Mouse (Mus musculus) liver, embryonic 11.5 days (tissue): ENCODE results near the gene Mark4. TPM values are rescaled to one million over a fixed set of nuclear protein-coding genes. Genes with fewer than 3 reads are reported as not detected.

ENCODE experiments used
- ATAC-seq: fragments of 200-750 bp; cut with Nextera tagmentation; replicated peaks from 2 replicates; pipeline ENCODE4 v1.8.0; 2017; ENCODE audit warnings: moderate number of reproducible peaks, mild to moderate bottlenecking, moderate TSS enrichment, moderate library complexity; ENCODE audit not compliant: low FRiP score
- DNase-seq: peaks from one replicate; pipeline ENCODE4 v3.0.0-alpha.2; 2017; ENCODE audit warnings: low spot score
- H3K27ac ChIP-seq: fragments of 300-500 bp; sonication (generic); 2 replicates; pipeline ENCODE4 v1.5.1; 2014; ENCODE audit warnings: mild to moderate bottlenecking, low read depth, low read length, control low read depth
- H3K27me3 ChIP-seq: fragments of 300-500 bp; sonication (generic); replicated peaks from 2 replicates; pipeline ENCODE4 v1.6.1; 2014; ENCODE audit warnings: low read length, mixed read lengths; ENCODE audit not compliant: control insufficient read depth, insufficient read depth
- H3K36me3 ChIP-seq: fragments of 300-500 bp; sonication (generic); 2 replicates; pipeline ENCODE4 v1.6.1; 2014; ENCODE audit warnings: mild to moderate bottlenecking, low read length, moderate library complexity, mixed read lengths; ENCODE audit not compliant: control insufficient read depth, insufficient read depth
- H3K4me1 ChIP-seq: fragments of 300-500 bp; sonication (generic); replicated peaks from 2 replicates; pipeline ENCODE4 v1.6.1; 2014; ENCODE audit warnings: low read length, mixed read lengths; ENCODE audit not compliant: control insufficient read depth, insufficient read depth
- H3K4me2 ChIP-seq: fragments of 300-500 bp; sonication (generic); 2 replicates; pipeline ENCODE4 v1.6.1; 2014; ENCODE audit warnings: mild to moderate bottlenecking, control low read depth, moderate library complexity
- H3K4me3 ChIP-seq: fragments of 300-500 bp; sonication (generic); 2 replicates; pipeline ENCODE4 v1.5.1; 2014; ENCODE audit warnings: low read depth, low read length, control low read depth
- H3K9ac ChIP-seq: fragments of 300-500 bp; sonication (generic); 2 replicates; pipeline ENCODE4 v1.6.1; 2014; ENCODE audit warnings: low read depth, low read length, control low read depth
- H3K9me3 ChIP-seq: fragments of 300-500 bp; sonication (generic); 2 replicates; pipeline ENCODE4 v1.6.1; 2016; ENCODE audit warnings: low read length, inconsistent platforms, mixed read lengths; ENCODE audit not compliant: control insufficient read depth
- WGBS: fragments of 180-500 bp; shearing (Covaris S2); extraction: QIAGEN DNeasy Blood & Tissue Kit; methylation state at CpG from one replicate; pipeline ENCODE4 v1.1.7; 2014; 5-methylcytosine and 5-hydroxymethylcytosine counted together
- polyA plus RNA-seq: library from polyadenylated mRNA; unstranded; fragments of >200 nt; fragmentation: Nextera tagmentation; extraction: Ambion mirVana; gene quantifications from 2 replicates; pipeline ENCODE4 v1.2.1, GENCODE M21; 2014

The Mark4 gene
- polyA plus RNA-seq, 1 experiment from 2014 or later, result 7.7 TPM

DNA sequence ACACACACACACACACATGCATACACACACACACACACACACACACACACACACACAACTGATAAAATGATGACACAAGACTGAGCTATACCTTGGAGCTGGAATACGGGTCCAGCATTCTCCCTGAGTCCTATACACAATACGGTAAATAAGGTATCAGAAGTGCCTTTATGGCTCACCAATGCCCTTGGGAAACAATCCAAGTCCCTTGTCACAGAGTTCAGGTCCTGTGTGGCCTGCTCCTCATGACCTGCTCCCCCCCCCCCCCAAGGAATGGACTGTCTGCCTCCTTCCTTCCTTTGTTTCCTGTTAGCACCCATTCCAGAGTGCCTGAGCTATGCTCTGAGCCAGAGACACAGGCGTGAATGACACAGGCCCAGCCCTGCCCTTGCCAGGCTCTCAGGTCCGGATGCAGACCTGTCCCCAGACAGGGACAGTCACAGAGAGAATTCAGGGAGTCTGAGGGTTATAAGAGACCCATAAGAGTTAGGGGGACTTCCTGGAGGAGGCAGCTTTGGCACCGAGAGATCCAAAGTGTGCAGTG, 8.1 kb upstream of the Mark4 start:
- H3K27me3 ChIP-seq, result peaks cover 15% of the 10 kb centered on the region
- H3K9me3 ChIP-seq, result no peaks in the 10 kb centered on the region
- peaks cover 26% of the 10 kb centered on the region for H3K4me1 ChIP-seq
- H3K4me3 ChIP-seq, result no peak overlapping the region
- peak overlapping the region; percentile 5; the same call in 1 of the 2 replicates for H3K27ac ChIP-seq
- 59% methylated on average over 5 of the region's 5 CpGs for WGBS
- no peak overlapping the region for H3K9ac ChIP-seq
- no peak for DNase-seq
- no peaks in the 10 kb centered on the region for H3K36me3 ChIP-seq
- no peak overlapping the region for H3K4me2 ChIP-seq
- no peak for ATAC-seq

DNA sequence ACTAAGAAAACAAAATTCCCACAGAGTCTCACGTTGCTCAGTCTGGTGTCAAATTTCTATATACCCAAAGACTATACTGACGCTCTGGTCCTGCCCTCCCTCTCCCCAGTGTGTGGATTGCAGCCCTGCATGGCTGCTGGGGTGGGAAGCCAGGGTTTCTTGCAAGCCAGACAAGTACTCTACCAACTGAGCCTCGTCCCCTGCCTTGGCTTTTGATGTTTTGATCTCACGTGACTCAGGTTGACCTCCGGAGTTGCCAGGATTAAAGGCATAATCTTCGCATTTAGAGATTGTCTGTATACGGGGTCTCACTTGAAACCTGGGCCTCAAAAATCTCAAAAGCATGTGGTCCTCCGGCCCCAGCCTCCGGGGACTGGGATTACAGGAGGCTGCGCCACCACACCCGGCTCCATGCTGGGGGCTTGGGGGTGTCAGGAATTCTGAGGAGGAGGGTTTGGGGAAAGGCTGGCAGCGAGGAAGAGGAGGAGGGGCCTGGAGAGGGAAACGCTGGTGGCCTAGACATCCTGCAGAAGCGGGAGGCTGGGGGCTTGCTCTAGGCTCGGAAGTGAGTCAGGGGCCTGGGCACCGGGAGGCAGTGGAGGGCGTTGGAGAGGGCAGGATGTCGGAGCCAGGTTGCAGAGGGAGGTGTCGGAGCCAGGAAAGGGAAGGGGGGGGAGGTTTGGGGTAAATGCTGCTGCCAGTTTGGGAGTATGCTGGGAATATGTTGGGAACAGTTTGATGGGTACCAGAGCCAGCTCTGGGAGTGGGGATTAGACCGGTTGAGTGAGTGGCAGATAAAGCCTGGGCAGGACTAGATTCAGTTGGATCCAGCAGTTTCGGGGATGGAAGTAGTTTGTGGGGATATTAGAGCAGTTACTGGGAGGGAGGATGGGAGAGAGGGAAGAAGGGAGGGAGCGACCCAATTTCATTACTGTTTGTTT, 6.0 kb upstream of the Mark4 start:
- Histone ChIP-seq H3K27ac (no peak overlapping the region), H3K9me3 (no peaks in the 10 kb centered on the region), H3K27me3 (peaks cover 9% of the 10 kb centered on the region), H3K4me1 (peaks cover 22% of the 10 kb centered on the region), H3K36me3 (no peaks in the 10 kb centered on the region), H3K4me2 (peak overlapping the region; percentile 53), H3K4me3 (peak overlapping the region; percentile 32), H3K9ac (0 out of 2 replicates have a peak overlapping the region, but pooled peaks have one; percentile 26)
- WGBS, result 9% methylated on average over 22 of the region's 22 CpGs
- ATAC-seq, result no peak
- DNase-seq, result no peak

DNA sequence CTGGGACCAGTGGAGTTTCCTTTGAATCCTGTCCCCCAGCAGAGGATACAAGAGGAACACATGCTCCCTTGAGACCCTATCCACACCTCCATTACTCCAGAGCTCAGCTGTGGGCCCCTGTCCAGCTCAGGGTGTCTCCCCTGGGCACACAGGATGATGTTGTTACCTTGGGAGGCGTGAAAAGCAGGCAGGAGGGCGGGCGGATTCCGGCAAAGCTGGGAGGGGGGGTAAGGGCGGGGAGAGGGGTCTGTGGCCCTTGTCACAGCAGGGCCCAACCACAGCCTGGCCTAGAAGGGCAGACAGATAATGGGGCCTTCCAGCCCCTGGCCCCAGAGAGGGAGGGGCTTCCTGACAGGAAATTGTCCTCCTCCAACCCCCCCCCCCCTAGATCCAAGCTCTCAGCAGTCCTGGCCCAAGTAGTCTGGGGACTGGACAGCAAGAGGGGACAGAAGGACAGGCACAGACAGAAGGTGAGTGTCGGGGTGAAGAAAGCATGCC, 4.3 kb upstream of the Mark4 start, which contains the start of gene Exoc3l2:
Exoc3l2 (plus strand) TSS at position 448 of the 498 bp plus-strand sequence.
- DNase-seq, result no peak
- peak within 1 kb of the TSS; percentile 53 for H3K4me2 ChIP-seq
- no peaks in the 10 kb centered on the region for H3K36me3 ChIP-seq
- H3K9ac ChIP-seq, result peak within 1 kb of the TSS; percentile 47
- 0 out of 2 replicates have a peak, but pooled peaks cover 4% of the 10 kb centered on the region for H3K27me3 ChIP-seq
- peak within 1 kb of the TSS; percentile 42 for H3K4me3 ChIP-seq
- peaks cover 22% of the 10 kb centered on the region for H3K4me1 ChIP-seq
- WGBS, result 23% methylated on average over 6 of the region's 6 CpGs
- H3K9me3 ChIP-seq, result no peaks in the 10 kb centered on the region
- peak within 1 kb of the TSS; percentile 63 for H3K27ac ChIP-seq
- peak; percentile 24; the same call in 1 of the 2 replicates for ATAC-seq

DNA sequence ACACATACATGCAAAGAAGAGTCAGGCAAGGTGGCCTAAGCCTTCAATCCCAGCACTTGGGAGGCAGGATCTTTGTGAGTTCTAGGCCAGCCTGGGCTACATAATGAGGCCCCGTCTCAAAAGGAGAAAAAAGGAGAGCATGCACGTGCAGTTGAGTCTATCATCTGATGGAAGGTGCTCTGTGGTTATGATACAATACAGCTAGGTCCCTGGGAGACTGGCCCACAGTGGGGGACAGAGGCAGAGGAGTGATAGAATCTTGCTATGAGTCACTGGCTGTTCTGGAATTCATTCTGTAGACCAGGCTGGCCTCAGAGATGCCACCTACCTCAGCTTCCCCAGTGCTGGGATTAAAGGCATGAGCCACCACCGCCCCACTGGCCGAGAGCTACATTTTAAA, 3.8 kb upstream of the Mark4 start:
- Histone ChIP-seq H3K27ac (peak overlapping the region; percentile 63), H3K27me3 (0 out of 2 replicates have a peak, but pooled peaks cover under 1% of the 10 kb centered on the region), H3K4me2 (peak overlapping the region; percentile 53), H3K4me3 (peak overlapping the region; percentile 42), H3K4me1 (peaks cover 21% of the 10 kb centered on the region), H3K9ac (peak overlapping the region; percentile 47), H3K36me3 (no peaks in the 10 kb centered on the region), H3K9me3 (no peaks in the 10 kb centered on the region)
- DNase-seq (no peak), ATAC-seq (no peak)
- WGBS, result 43% methylated on average over 4 of the region's 4 CpGs

DNA sequence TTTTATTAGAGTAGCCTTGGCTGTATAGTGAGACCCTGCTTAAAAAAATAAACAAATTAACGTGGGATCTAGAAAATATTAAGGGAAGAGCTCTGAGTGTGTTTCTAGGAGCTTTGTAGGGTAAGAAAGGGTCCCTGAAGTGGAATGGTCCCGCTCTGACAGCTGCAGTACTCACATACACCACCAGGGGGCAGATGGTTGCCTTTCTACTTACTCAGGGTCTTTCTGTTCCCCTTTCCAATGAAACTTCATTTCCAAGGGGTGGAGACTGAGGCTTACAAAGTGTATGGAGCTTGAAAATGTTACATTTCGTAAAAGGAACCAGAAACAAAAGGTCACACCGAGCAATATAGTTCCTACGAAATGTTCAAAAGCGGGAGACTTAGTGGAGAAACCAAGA, 2.9 kb upstream of the Mark4 start:
- no peak overlapping the region for H3K9ac ChIP-seq
- 0 out of 2 replicates have a peak overlapping the region, but pooled peaks have one; percentile 6 for H3K4me2 ChIP-seq
- 13% methylated on average over 6 of the region's 6 CpGs for WGBS
- peak; percentile 79 for DNase-seq
- no peak for ATAC-seq
- no peak overlapping the region for H3K27ac ChIP-seq
- no peaks in the 10 kb centered on the region for H3K36me3 ChIP-seq
- H3K4me1 ChIP-seq, result peaks cover 29% of the 10 kb centered on the region
- no peaks in the 10 kb centered on the region for H3K27me3 ChIP-seq
- no peaks in the 10 kb centered on the region for H3K9me3 ChIP-seq
- H3K4me3 ChIP-seq, result no peak overlapping the region

DNA sequence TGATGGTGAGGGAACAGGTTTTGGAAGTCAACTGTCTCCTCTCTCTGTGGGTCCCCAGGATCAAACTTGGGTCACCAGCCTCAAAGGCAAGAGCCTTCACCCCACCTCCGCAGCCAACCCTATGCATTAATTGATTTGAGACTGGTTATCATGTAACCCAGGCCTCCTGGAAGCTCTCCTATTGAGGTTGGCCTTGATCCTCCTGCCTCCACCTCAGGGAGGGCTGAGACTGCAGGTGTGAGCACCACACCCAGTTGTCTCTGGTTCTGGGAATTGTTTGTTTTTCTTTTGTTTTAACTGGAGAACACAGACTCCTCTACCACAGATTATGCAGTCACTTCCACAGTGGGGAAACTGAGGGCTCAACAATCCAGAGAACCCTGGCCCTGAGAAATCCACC, 1.9 kb upstream of the Mark4 start:
- WGBS, result 25% methylated on average over 1 of the region's 1 CpGs
- ATAC-seq (no peak), DNase-seq (no peak)
- Histone ChIP-seq H3K36me3 (0 out of 2 replicates have a peak, but pooled peaks cover 3% of the 10 kb centered on the region), H3K27me3 (no peaks in the 10 kb centered on the region), H3K9me3 (no peaks in the 10 kb centered on the region), H3K4me1 (peaks cover 29% of the 10 kb centered on the region), H3K27ac (no peak overlapping the region), H3K4me2 (no peak overlapping the region), H3K4me3 (no peak overlapping the region), H3K9ac (no peak overlapping the region)

GRCm38 (mm10) chr7:19459144-19459870, 686 bp upstream of the Mark4 start:
- DNase-seq (no peak), ATAC-seq (no peak)
- Histone ChIP-seq H3K27me3 (no peaks in the 10 kb centered on the region), H3K9me3 (no peaks in the 10 kb centered on the region), H3K9ac (peak overlapping the region; percentile 58), H3K36me3 (peaks cover 6% of the 10 kb centered on the region; the same call in 1 of the 2 replicates), H3K4me3 (peak overlapping the region; percentile 74), H3K27ac (peak overlapping the region; percentile 35; the same call in 1 of the 2 replicates), H3K4me1 (peaks cover 32% of the 10 kb centered on the region), H3K4me2 (peak overlapping the region; percentile 95)
- 24% methylated on average over 6 of the region's 6 CpGs for WGBS

- peak overlapping the region; percentile 14 for H3K27ac ChIP-seq
- peak overlapping the region; percentile 74 for H3K4me3 ChIP-seq
- peaks cover 28% of the 10 kb centered on the region for H3K4me1 ChIP-seq
- DNase-seq (peak; percentile 78), ATAC-seq (peak; percentile 67)
- H3K9me3 ChIP-seq, result no peaks in the 10 kb centered on the region
- no peaks in the 10 kb centered on the region for H3K27me3 ChIP-seq
- peak overlapping the region; percentile 83 for H3K9ac ChIP-seq
- H3K36me3 ChIP-seq, result peaks cover 6% of the 10 kb centered on the region; the same call in 1 of the 2 replicates
- under 1% methylated on average over 29 of the region's 31 CpGs for WGBS
- peak overlapping the region; percentile 95 for H3K4me2 ChIP-seq
These were observed 542 bp downstream of the Mark4 start for GRCm38 (mm10) chr7:19458072-19458486.
